Mouse (Mus musculus): ENCODE results near the gene Npr2.

- TF ChIP-seq POLR2A (IDR thresholded peaks at IDR 0.05; ENCODE audit: borderline replicate concordance, insufficient read depth, low read length) = no peak
- TF ChIP-seq CTCF (IDR thresholded peaks at IDR 0.05; ENCODE audit: borderline replicate concordance, insufficient read depth, low read depth, low read length) = no peak
These were observed 69.0 kb downstream of the Npr2 start, which contains the start of gene Olfr70 for GRCm38 (mm10) chr4:43700707-43701106.

All from cerebellum, adult 2 months (tissue).